Mouse (Mus musculus) colon, adult 2 months (tissue): ENCODE measurements around the gene Mfn2. TPM values are rescaled to one million over a fixed set of nuclear protein-coding genes. Genes with fewer than 3 reads are reported as not detected.

Experiments
- polyA plus RNA-seq: library from polyadenylated mRNA; depleted of rRNA; stranded (reverse); fragments of >200 nt; gene quantifications from 2 replicates; pipeline ENCODE4 v1.2.3, GENCODE M21; 2012; rRNA removed

Mfn2 gene
- 51.7 and 58.1 TPM in 2 replicates for polyA plus RNA-seq

GRCm38 (mm10) chr4:147904313-147905089 lies at the start of gene Mfn2:
Mfn2 (minus strand) TSS chr4:147904704.

GRCm38 (mm10) chr4:147940576-147941044 lies 36.1 kb upstream of the Mfn2 start, which contains the start of gene 2510039O18Rik:
2510039O18Rik (plus strand) TSS chr4:147940895.

GRCm38 (mm10) chr4:147936331-147936954 lies 31.9 kb upstream of the Mfn2 start, which contains the start of gene Plod1:
Plod1 (minus strand) TSS chr4:147936767.

GRCm38 (mm10) chr4:147868450-147869031 lies 36.0 kb downstream of the Mfn2 start, which contains the start of the genes Miip and Fv1:
Miip (minus strand) TSS chr4:147868816.
Fv1 (plus strand) TSS chr4:147868979.

GRCm38 (mm10) chr4:147847614-147848583 lies 56.6 kb downstream of the Mfn2 start, which contains the start of gene Zfp933:
Zfp933 (minus strand) TSS chr4:147848366.

Other genes starting within 250 kb of the Mfn2 start
- not detected in 2 replicates for gene Zfp534, start 202.2 kb downstream of the Mfn2 start, polyA plus RNA-seq
- 0.12 TPM in 2 replicates for gene Zfp984, start 94.9 kb downstream of the Mfn2 start, polyA plus RNA-seq
- gene Zfp933, start 56.3 kb downstream of the Mfn2 start, polyA plus RNA-seq: 0.34 and 0.35 TPM in 2 replicates
- 59.8 and 88.8 TPM in 2 replicates for gene Miip, start 35.9 kb downstream of the Mfn2 start, polyA plus RNA-seq
- 0.47 and 0.83 TPM in 2 replicates for gene Fv1, start 35.7 kb downstream of the Mfn2 start, polyA plus RNA-seq
- gene Plod1, start 32.1 kb upstream of the Mfn2 start, polyA plus RNA-seq: 28.2 and 36.6 TPM in 2 replicates
- 200 and 218 TPM in 2 replicates for gene 2510039O18Rik, start 36.2 kb upstream of the Mfn2 start, polyA plus RNA-seq
- gene Nppb, start 81.1 kb upstream of the Mfn2 start, polyA plus RNA-seq: not detected in 2 replicates
- gene Nppa, start 96.0 kb upstream of the Mfn2 start, polyA plus RNA-seq: not detected in 2 replicates
- gene Clcn6, start 134.1 kb upstream of the Mfn2 start, polyA plus RNA-seq: 3.9 and 4.8 TPM in 2 replicates
- 21.1 and 24.5 TPM in 2 replicates for gene Mthfr, start 134.4 kb upstream of the Mfn2 start, polyA plus RNA-seq
- gene Agtrap, start 183.3 kb upstream of the Mfn2 start, polyA plus RNA-seq: 35.6 and 37.8 TPM in 2 replicates
- gene Mad2l2, start 225.7 kb upstream of the Mfn2 start, polyA plus RNA-seq: 17.8 and 18.4 TPM in 2 replicates
- gene Draxin, start 226.0 kb upstream of the Mfn2 start, polyA plus RNA-seq: 0.15 and 0.57 TPM in 2 replicates
- 65.0 and 70.9 TPM in 2 replicates for gene Fbxo6, start 247.4 kb upstream of the Mfn2 start, polyA plus RNA-seq